Mouse (Mus musculus) liver, adult 2 months (tissue): ENCODE results near the gene Cck. TPM values are rescaled to one million over a fixed set of nuclear protein-coding genes. Genes with fewer than 3 reads are reported as not detected.
"Not testable (repeated sequence)": the region's sequence is repeated elsewhere in the genome, so short reads cannot be mapped to it uniquely, and the experiment has no call there.

Experiments
- DNase-seq: peaks from one replicate; pipeline ENCODE4 v3.0.0-alpha.2; 2011; ENCODE audit warnings: low read depth, low spot score; ENCODE audit errors: extremely low read depth
- H3K27ac ChIP-seq: fragments of 200-500 bp; replicated peaks from 2 replicates; pipeline ENCODE4 v1.5.1; 2012; ENCODE audit warnings: low read depth, mild to moderate bottlenecking, control low read depth, inconsistent platforms, low read length; ENCODE audit not compliant: insufficient read depth
- H3K27me3 ChIP-seq: fragments of 200-500 bp; 2 replicates; pipeline ENCODE4 v1.6.1; 2012; ENCODE audit warnings: mild to moderate bottlenecking, moderate library complexity, low read length, inconsistent platforms; ENCODE audit not compliant: control insufficient read depth, insufficient read depth
- H3K36me3 ChIP-seq: fragments of 200-500 bp; 2 replicates; pipeline ENCODE4 v1.6.1; 2012; ENCODE audit warnings: low read length, inconsistent platforms; ENCODE audit not compliant: control insufficient read depth, insufficient read depth
- H3K4me1 ChIP-seq: fragments of 200-500 bp; 2 replicates; pipeline ENCODE4 v1.6.1; 2011; ENCODE audit warnings: low read length; ENCODE audit not compliant: control insufficient read depth, insufficient read depth
- H3K4me3 ChIP-seq: fragments of 200-500 bp; 2 replicates; pipeline ENCODE4 v1.5.1; 2011; ENCODE audit warnings: low read depth, mild to moderate bottlenecking, control low read depth, low read length, moderate library complexity; ENCODE audit not compliant: insufficient read depth
- H3K79me2 ChIP-seq: fragments of 200-500 bp; 2 replicates; pipeline ENCODE4 v1.6.1; 2012; ENCODE audit warnings: inconsistent platforms, mild to moderate bottlenecking, low read length, moderate library complexity; ENCODE audit not compliant: control insufficient read depth, insufficient read depth
- H3K9ac ChIP-seq: fragments of 200-500 bp; 2 replicates; pipeline ENCODE4 v1.6.1; 2012; ENCODE audit warnings: low read depth, mild to moderate bottlenecking, control low read depth, inconsistent platforms, low read length
- CTCF ChIP-seq: fragments of 200-500 bp; IDR thresholded peaks from 2 replicates; pipeline ENCODE4 v1.5.1; 2011; ENCODE audit warnings: low read depth, low read length, control low read depth
- POLR2A ChIP-seq: fragments of 200-500 bp; IDR thresholded peaks from 2 replicates; pipeline ENCODE4 v1.6.1; 2011; ENCODE audit warnings: low read length, control low read depth; ENCODE audit not compliant: insufficient read depth; ENCODE audit errors: extremely low read depth
- WGBS: fragments of 180-500 bp; shearing (Covaris S2); methylation state at CpG from one replicate; pipeline ENCODE4 v1.1.7; 2018; 5-methylcytosine and 5-hydroxymethylcytosine counted together
- polyA plus RNA-seq: library from polyadenylated mRNA; depleted of rRNA; stranded (reverse); fragments of >200 nt; gene quantifications from 2 replicates; pipeline ENCODE4 v1.2.3, GENCODE M21; 2012
- total RNA-seq: library from RNA; depleted of rRNA; stranded (reverse); fragments of >200 nt; gene quantifications from 2 replicates; pipeline ENCODE4 v1.2.3, GENCODE M21; 2014

Cck gene
- total and polyA plus RNA-seq, 2 experiments: not detected

- DNase-seq: no peak
- H3K9ac ChIP-seq: no peak overlapping the region
- TF ChIP-seq POLR2A: no peak
- TF ChIP-seq CTCF: no peak
These were observed 40.6 kb downstream of the Cck start for GRCm38 (mm10) chr9:121454891-121455290.

DNA sequence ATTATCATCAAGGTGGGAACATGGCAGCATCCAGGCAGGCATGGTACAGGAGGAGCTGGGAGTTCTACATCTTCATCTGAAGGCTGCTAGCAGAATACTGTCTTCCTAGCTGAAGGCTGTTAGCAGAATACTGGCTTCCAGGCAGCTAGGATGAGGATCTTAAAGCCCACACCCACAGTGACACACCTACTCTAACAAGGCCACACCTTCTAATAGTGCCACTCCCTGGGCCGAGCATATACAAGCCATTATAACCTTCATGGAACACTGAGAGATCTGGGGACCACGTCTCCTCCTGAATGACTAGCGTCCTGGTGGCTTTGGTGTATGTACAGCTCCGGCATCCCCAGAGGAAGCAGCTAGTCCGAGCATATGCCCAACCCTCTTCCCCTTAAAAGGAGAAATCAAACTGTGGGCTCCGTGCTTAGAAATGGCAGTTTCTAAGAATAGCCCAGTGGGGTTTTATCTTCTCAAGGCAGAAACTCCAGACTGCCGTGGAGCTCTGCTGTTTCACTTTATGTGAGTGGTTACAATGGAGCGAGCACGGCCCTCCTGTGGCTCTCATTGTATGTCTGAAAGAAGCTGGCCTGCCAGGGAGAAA lies 43.1 kb downstream of the Cck start:
- DNase-seq, H3K4me3 ChIP-seq, H3K4me1 ChIP-seq, H3K27ac ChIP-seq, H3K27me3 ChIP-seq, H3K9ac ChIP-seq, H3K79me2 ChIP-seq: not testable (repeated sequence)
- peaks cover 69% of the 10 kb centered on the region for H3K36me3 ChIP-seq
- WGBS: 79% methylated on average over 9 of the region's 9 CpGs

More at GRCm38 (mm10) chr9:121454891-121455290, 40.6 kb downstream of the Cck start:
- H3K4me3 ChIP-seq: no peak overlapping the region
- H3K79me2 ChIP-seq: peaks cover 2% of the 10 kb centered on the region; the same call in 1 of the 2 replicates
- H3K27ac ChIP-seq: no peak overlapping the region
- H3K27me3 ChIP-seq: no peaks in the 10 kb centered on the region
- H3K36me3 ChIP-seq: peaks cover 58% of the 10 kb centered on the region
- WGBS: 83% methylated on average over 3 of the region's 3 CpGs
- H3K4me1 ChIP-seq: no peaks in the 10 kb centered on the region

DNA sequence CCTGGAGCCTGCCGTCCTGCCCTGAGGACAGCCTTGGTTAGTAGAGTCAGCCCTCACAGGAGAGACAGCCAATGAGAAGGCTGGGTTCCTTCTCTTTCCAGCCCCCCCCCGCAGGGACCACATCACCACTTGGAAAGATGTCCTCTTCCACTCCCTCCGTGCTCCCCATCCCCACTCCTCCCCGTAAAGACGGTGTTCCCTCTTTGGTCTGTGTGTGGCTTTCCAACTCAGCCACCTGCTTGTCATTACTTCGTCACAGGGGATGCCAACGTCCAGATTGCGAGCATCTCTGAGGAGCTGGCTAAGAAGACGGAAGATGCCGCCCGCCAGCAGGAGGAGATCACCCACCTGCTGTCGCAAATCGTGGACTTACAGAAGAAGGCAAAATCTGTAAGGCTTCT lies 49.1 kb downstream of the Cck start:
- TF ChIP-seq POLR2A (no peak), CTCF (no peak)

DNA sequence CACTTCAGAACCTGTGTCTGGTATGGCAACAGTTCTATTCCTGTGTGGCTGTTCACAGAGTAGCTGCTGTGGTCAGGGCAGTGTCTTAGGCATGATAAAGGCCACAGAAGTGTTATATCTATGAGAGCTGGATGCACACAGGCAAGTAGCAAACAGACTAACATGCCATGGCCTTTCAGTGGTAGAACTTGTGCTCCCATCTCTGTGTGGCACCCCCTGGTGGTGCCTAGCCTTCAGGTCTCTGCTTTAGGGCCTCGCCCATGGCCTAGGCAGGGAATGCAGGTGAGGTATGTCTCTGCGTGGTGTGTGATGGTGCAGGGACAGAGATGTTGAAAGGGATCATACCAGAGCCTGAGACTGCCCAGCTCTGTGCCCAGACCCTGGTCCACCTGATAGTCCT lies 50.1 kb downstream of the Cck start:
- 89% methylated on average over 2 of the region's 2 CpGs for WGBS
- Histone ChIP-seq H3K9ac (no peak overlapping the region), H3K27me3 (no peaks in the 10 kb centered on the region), H3K27ac (no peak overlapping the region), H3K4me1 (no peaks in the 10 kb centered on the region), H3K36me3 (peaks cover 65% of the 10 kb centered on the region), H3K79me2 (no peaks in the 10 kb centered on the region), H3K4me3 (no peak overlapping the region)
- TF ChIP-seq CTCF (peak; percentile 67), POLR2A (no peak)
- DNase-seq: no peak

More for the DNA sequence above, 49.1 kb downstream of the Cck start:
- Histone ChIP-seq H3K4me1 (no peaks in the 10 kb centered on the region), H3K36me3 (peaks cover 69% of the 10 kb centered on the region), H3K79me2 (no peaks in the 10 kb centered on the region), H3K27ac (no peak overlapping the region), H3K9ac (no peak overlapping the region), H3K27me3 (no peaks in the 10 kb centered on the region), H3K4me3 (no peak overlapping the region)
- no peak for DNase-seq
- WGBS: 94% methylated on average over 13 of the region's 13 CpGs

- Histone ChIP-seq H3K9ac (no peak overlapping the region), H3K27ac (no peak overlapping the region), H3K27me3 (no peaks in the 10 kb centered on the region), H3K79me2 (no peaks in the 10 kb centered on the region), H3K4me3 (no peak overlapping the region), H3K36me3 (peaks cover 57% of the 10 kb centered on the region), H3K4me1 (no peaks in the 10 kb centered on the region)
- TF ChIP-seq POLR2A (no peak), CTCF (no peak)
- 75% methylated on average over 3 of the region's 3 CpGs for WGBS
- no peak for DNase-seq
These were observed 51.2 kb downstream of the Cck start for GRCm38 (mm10) chr9:121444367-121444707.

DNA sequence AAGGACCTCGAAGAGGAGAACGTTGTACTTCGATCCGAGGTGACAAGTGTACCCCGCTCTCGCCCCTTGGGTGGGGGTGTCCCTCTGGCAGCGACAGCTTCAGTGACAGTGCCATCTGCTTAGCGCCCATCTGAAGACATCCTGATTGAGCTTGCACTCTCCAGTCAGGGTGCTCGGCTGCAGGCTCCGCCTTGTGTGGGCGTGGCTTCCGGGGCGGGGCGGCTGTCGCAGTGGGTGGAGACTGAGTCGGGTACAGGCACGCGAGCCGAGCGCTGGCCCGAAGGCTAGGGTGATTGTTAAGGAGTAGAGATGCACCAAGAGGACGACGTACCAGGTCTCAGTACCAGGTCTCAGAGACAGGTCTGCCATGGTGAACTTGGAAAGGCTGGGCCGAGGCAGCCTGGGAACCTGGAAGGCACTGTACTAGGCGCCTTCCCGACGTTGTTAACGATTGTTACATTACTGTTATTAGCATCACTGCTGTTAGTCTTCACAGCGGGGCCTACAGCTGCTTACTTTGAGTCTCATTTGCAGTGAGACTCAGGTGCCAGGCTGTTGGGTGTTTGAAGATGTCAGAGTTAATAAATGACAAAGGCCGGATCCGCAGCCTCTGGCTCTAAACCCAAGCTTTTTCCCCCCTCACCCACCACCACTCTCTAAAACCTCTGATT lies 51.7 kb downstream of the Cck start:
- Histone ChIP-seq H3K4me1 (no peaks in the 10 kb centered on the region), H3K27ac (no peak overlapping the region), H3K9ac (no peak overlapping the region), H3K79me2 (no peaks in the 10 kb centered on the region), H3K4me3 (no peak overlapping the region), H3K36me3 (peaks cover 52% of the 10 kb centered on the region), H3K27me3 (no peaks in the 10 kb centered on the region)
- WGBS: 82% methylated on average over 31 of the region's 31 CpGs
- TF ChIP-seq CTCF (no peak), POLR2A (no peak)
- DNase-seq: no peak
